Mouse (Mus musculus) embryonic facial prominence, embryonic 13.5 days (tissue): ENCODE data around the gene Ptpre. TPM values are rescaled to one million over a fixed set of nuclear protein-coding genes. Genes with fewer than 3 reads are reported as not detected.
"Not testable (repeated sequence)": the region's sequence is repeated elsewhere in the genome, so short reads cannot be mapped to it uniquely, and the experiment has no call there.

Source experiments
- ATAC-seq: fragments of 200-750 bp; cut with Nextera tagmentation; 2 replicates; pipeline ENCODE4 v1.8.0; 2017; ENCODE audit warnings: low read depth; ENCODE audit not compliant: insufficient number of reproducible peaks, insufficient read depth, low FRiP score, low TSS enrichment
- H3K27ac ChIP-seq: fragments of 300-500 bp; sonication (generic); 2 replicates; pipeline ENCODE4 v1.5.1; 2015; ENCODE audit warnings: moderate library complexity, mild to moderate bottlenecking, inconsistent platforms
- H3K27me3 ChIP-seq: fragments of 300-500 bp; sonication (generic); 2 replicates; pipeline ENCODE4 v1.6.1; 2015; ENCODE audit warnings: mild to moderate bottlenecking, inconsistent platforms
- H3K36me3 ChIP-seq: fragments of 300-500 bp; sonication (generic); 2 replicates; pipeline ENCODE4 v1.6.1; 2015; ENCODE audit warnings: mild to moderate bottlenecking, inconsistent platforms
- H3K4me1 ChIP-seq: fragments of 300-500 bp; sonication (generic); 2 replicates; pipeline ENCODE4 v1.6.1; 2015; ENCODE audit warnings: inconsistent platforms
- H3K4me2 ChIP-seq: fragments of 300-500 bp; sonication (generic); 2 replicates; pipeline ENCODE4 v1.6.1; 2015; ENCODE audit warnings: moderate library complexity, mild to moderate bottlenecking, inconsistent platforms
- H3K4me3 ChIP-seq: fragments of 300-500 bp; sonication (generic); 2 replicates; pipeline ENCODE4 v1.5.1; 2015; ENCODE audit warnings: mild to moderate bottlenecking, inconsistent platforms
- H3K9ac ChIP-seq: fragments of 300-500 bp; sonication (generic); 2 replicates; pipeline ENCODE4 v1.6.1; 2015; ENCODE audit warnings: mild to moderate bottlenecking, inconsistent platforms
- H3K9me3 ChIP-seq: fragments of 300-500 bp; sonication (generic); 2 replicates; pipeline ENCODE4 v1.6.1; 2016; ENCODE audit warnings: inconsistent platforms
- WGBS: fragments of 180-500 bp; shearing (Covaris S2); methylation state at CpG from one replicate; pipeline ENCODE4 v1.1.7; 2015; ENCODE audit warnings: mixed read lengths; 5-methylcytosine and 5-hydroxymethylcytosine counted together
- polyA plus RNA-seq: library from polyadenylated mRNA; unstranded; fragments of >200 nt; fragmentation: Nextera tagmentation; extraction: Ambion mirVana; gene quantifications from 2 replicates; pipeline ENCODE4 v1.2.1, GENCODE M21; 2015

Gene Ptpre
- polyA plus RNA-seq, 1 experiment from 2014 or later, result 5.3 TPM

DNA sequence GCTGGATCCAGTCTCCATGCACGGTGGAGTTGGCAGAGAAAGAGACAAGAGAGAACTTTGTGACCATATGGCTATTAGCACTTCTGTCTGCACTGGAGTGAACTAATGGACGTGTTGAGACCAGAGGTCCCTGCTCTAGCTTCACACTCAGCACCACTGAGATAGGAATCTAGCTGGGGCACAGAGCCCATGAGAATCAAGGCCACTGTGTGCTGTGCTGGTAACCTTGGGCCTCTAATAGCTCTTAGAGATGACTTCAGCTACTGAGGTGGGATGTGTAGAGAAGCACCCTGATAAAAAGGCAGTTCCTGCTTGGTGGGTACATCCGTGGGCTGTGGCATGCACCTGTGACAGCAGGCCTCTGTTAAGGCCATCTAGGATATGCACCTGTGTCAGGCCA is 136.3 kb downstream of the Ptpre start:
- Histone ChIP-seq H3K9me3 (no peaks in the 10 kb centered on the region), H3K9ac (no peak overlapping the region), H3K27ac (no peak overlapping the region), H3K36me3 (0 out of 2 replicates have a peak, but pooled peaks cover 2% of the 10 kb centered on the region), H3K4me3 (no peak overlapping the region), H3K4me1 (peaks cover 8% of the 10 kb centered on the region; the same call in 1 of the 2 replicates), H3K27me3 (no peaks in the 10 kb centered on the region), H3K4me2 (no peak overlapping the region)
- no peak for ATAC-seq
- WGBS, result 73% methylated on average over 3 of the region's 3 CpGs

DNA sequence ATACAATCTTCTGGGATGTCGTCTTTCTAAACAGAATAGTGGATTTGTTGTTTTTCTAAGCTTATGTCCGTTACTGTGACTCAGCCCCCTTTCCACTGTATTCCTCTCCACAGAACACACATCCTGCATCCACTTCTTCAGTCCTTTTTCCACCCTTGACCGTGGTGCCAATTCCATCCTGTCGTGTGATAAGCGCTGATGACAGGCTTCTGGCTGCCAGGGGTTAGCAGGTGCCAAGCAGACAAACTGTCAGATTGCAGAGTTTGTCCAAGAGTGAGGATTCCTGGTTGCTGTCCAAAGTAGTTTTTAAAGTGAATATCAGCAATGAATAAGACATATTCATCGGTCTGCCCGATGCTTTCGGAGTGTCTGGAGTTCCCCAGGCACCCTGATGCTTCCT is 139.4 kb downstream of the Ptpre start:
- Histone ChIP-seq H3K9ac (no peak overlapping the region), H3K36me3 (0 out of 2 replicates have a peak, but pooled peaks cover 2% of the 10 kb centered on the region), H3K4me1 (no peaks in the 10 kb centered on the region), H3K4me2 (no peak overlapping the region), H3K27ac (no peak overlapping the region), H3K9me3 (no peaks in the 10 kb centered on the region), H3K4me3 (no peak overlapping the region), H3K27me3 (no peaks in the 10 kb centered on the region)
- 84% methylated on average over 8 of the region's 8 CpGs for WGBS
- ATAC-seq, result no peak

- H3K4me2 ChIP-seq, result no peak overlapping the region
- H3K27me3 ChIP-seq, result no peaks in the 10 kb centered on the region
- H3K36me3 ChIP-seq, result peaks cover 5% of the 10 kb centered on the region
- no peak for ATAC-seq
- H3K27ac ChIP-seq, result no peak overlapping the region
- H3K4me3 ChIP-seq, result no peak overlapping the region
- WGBS, result 69% methylated on average over 5 of the region's 5 CpGs
- H3K9me3 ChIP-seq, result no peaks in the 10 kb centered on the region
- H3K4me1 ChIP-seq, result no peaks in the 10 kb centered on the region
- no peak overlapping the region for H3K9ac ChIP-seq
Measured at GRCm38 (mm10) chr7:135680334-135680733, 143.1 kb downstream of the Ptpre start.

GRCm38 (mm10) chr7:135684098-135684497 is 146.8 kb downstream of the Ptpre start:
- H3K4me3 ChIP-seq, H3K4me1 ChIP-seq, H3K9me3 ChIP-seq, H3K4me2 ChIP-seq, H3K9ac ChIP-seq, H3K27me3 ChIP-seq, ATAC-seq: not testable (repeated sequence)
- Histone ChIP-seq H3K36me3 (peaks cover 41% of the 10 kb centered on the region), H3K27ac (0 out of 2 replicates have a peak overlapping the region, but pooled peaks have one; percentile 7)
- 76% methylated on average over 4 of the region's 4 CpGs for WGBS

GRCm38 (mm10) chr7:135684938-135685337 is 147.7 kb downstream of the Ptpre start:
- Histone ChIP-seq H3K27ac (no peak overlapping the region), H3K4me1 (no peaks in the 10 kb centered on the region), H3K27me3 (no peaks in the 10 kb centered on the region), H3K4me3 (no peak overlapping the region), H3K36me3 (peaks cover 47% of the 10 kb centered on the region), H3K9ac (no peak overlapping the region), H3K4me2 (no peak overlapping the region), H3K9me3 (no peaks in the 10 kb centered on the region)
- ATAC-seq, result no peak
- 87% methylated on average over 7 of the region's 7 CpGs for WGBS

GRCm38 (mm10) chr7:135689396-135689795 is 152.1 kb downstream of the Ptpre start:
- WGBS, result 93% methylated on average over 7 of the region's 7 CpGs
- no peak for ATAC-seq
- Histone ChIP-seq H3K4me1 (no peaks in the 10 kb centered on the region), H3K4me2 (no peak overlapping the region), H3K27ac (no peak overlapping the region), H3K4me3 (no peak overlapping the region), H3K27me3 (no peaks in the 10 kb centered on the region), H3K9me3 (no peaks in the 10 kb centered on the region), H3K36me3 (peaks cover 83% of the 10 kb centered on the region), H3K9ac (no peak overlapping the region)

DNA sequence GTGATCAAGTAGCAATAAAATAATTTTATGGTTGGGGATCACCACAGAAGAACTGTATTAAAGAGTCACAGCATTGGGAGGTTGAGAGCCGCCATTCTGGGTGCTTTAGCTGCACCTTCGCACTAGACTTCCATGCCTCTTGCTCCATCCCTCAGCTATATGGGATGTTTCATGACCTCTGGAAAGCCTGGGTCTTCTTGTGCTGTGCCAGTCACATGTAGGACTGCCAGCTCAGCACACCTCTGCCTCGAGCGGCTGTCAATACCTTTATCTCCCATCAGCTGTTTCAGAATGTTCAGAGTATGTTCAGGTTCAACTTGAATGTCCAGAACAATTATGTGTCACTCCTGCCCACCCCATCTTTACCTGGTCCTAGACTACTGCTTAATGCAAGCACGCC is 154.7 kb downstream of the Ptpre start:
- no peaks in the 10 kb centered on the region for H3K27me3 ChIP-seq
- H3K4me3 ChIP-seq, result no peak overlapping the region
- no peak for ATAC-seq
- H3K4me1 ChIP-seq, result no peaks in the 10 kb centered on the region
- no peak overlapping the region for H3K27ac ChIP-seq
- peaks cover 89% of the 10 kb centered on the region for H3K36me3 ChIP-seq
- H3K4me2 ChIP-seq, result no peak overlapping the region
- H3K9ac ChIP-seq, result no peak overlapping the region
- 95% methylated on average over 5 of the region's 5 CpGs for WGBS
- H3K9me3 ChIP-seq, result no peaks in the 10 kb centered on the region

DNA sequence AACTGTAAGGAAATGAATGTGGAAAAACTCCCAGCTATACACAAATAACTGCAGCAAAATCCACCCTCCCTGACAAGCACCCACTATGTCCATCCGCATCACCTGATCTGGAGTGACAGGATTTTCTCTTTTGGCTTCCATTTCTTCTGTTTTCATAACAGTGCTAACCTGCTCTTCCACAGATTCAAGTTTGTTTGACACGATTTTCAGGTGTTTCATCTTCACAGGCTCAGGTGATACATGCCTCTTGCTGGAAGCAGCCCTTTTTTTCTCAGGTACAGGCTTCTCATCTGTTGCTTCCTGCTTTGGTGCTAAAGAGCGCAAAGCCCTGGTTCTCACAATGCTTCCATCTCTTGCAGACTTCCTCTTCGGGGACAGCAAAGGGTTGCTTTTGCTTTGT is 156.8 kb downstream of the Ptpre start:
- no peak overlapping the region for H3K4me3 ChIP-seq
- H3K4me2 ChIP-seq, result no peak overlapping the region
- no peak for ATAC-seq
- no peak overlapping the region for H3K9ac ChIP-seq
- no peaks in the 10 kb centered on the region for H3K27me3 ChIP-seq
- no peaks in the 10 kb centered on the region for H3K4me1 ChIP-seq
- no peak overlapping the region for H3K27ac ChIP-seq
- H3K9me3 ChIP-seq, result no peaks in the 10 kb centered on the region
- WGBS, result 93% methylated on average over 4 of the region's 4 CpGs
- peaks cover 89% of the 10 kb centered on the region for H3K36me3 ChIP-seq

DNA sequence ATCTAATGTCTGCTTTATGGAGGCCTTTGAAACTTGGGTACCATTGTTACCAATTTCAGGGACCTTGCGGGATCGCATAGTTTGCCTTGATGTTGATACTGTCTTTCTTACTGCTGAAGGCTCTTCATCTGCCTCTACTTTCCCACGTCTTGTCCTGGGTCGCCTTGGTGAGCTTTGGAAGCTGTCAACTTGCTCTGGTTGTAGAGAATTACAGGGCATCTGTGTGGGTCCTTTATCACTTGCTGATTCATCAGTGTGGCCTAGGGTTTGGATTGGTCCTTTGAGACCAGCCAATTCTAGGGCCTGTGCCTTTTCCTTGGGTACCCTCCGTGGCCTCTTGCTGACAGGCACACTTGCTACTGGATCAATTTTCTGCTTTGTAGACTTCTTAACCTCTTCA is 157.5 kb downstream of the Ptpre start:
- Histone ChIP-seq H3K27me3 (no peaks in the 10 kb centered on the region), H3K4me1 (no peaks in the 10 kb centered on the region), H3K9me3 (no peaks in the 10 kb centered on the region), H3K4me2 (no peak overlapping the region), H3K9ac (no peak overlapping the region), H3K4me3 (no peak overlapping the region), H3K27ac (no peak overlapping the region), H3K36me3 (peaks cover 90% of the 10 kb centered on the region)
- ATAC-seq, result no peak
- WGBS, result 96% methylated on average over 5 of the region's 5 CpGs

- H3K27me3 ChIP-seq, result no peaks in the 10 kb centered on the region
- H3K27ac ChIP-seq, result no peak overlapping the region
- WGBS, result 88% methylated on average over 4 of the region's 4 CpGs
- H3K4me2 ChIP-seq, result no peak overlapping the region
- no peak for ATAC-seq
- H3K4me1 ChIP-seq, result no peaks in the 10 kb centered on the region
- peaks cover 97% of the 10 kb centered on the region for H3K36me3 ChIP-seq
- H3K4me3 ChIP-seq, result no peak overlapping the region
- no peak overlapping the region for H3K9ac ChIP-seq
- no peaks in the 10 kb centered on the region for H3K9me3 ChIP-seq
Measured at GRCm38 (mm10) chr7:135696127-135696526, 158.8 kb downstream of the Ptpre start.

- H3K4me2 ChIP-seq, H3K4me3 ChIP-seq, ATAC-seq, H3K9me3 ChIP-seq, H3K27me3 ChIP-seq, H3K4me1 ChIP-seq, H3K9ac ChIP-seq, H3K27ac ChIP-seq: not testable (repeated sequence)
- H3K36me3 ChIP-seq, result peaks cover 97% of the 10 kb centered on the region
- WGBS, result 93% methylated on average over 5 of the region's 5 CpGs
Measured at GRCm38 (mm10) chr7:135697021-135697740, 159.9 kb downstream of the Ptpre start.

DNA sequence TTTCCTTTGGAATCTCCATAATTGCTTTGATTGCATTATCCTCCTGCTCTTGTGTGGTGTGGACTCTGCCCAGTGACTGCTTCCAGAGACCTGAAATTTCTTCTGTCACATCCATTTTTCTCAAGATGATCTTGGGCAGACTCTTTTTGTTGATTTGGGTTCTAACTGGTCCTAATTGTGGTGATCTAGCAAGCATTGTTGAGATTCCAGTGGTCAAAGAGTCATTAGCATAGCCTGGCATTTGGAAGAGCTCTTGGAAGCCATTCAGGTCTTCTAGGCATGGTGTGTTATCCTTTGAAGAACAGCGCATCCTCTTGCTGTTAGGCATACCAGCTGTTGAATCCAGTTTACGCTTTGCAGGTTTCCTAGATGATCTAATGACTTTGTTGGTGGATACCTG is 161.1 kb downstream of the Ptpre start:
- Histone ChIP-seq H3K36me3 (peaks cover 96% of the 10 kb centered on the region), H3K27me3 (no peaks in the 10 kb centered on the region), H3K9ac (no peak overlapping the region), H3K4me1 (no peaks in the 10 kb centered on the region), H3K4me2 (no peak overlapping the region), H3K9me3 (no peaks in the 10 kb centered on the region), H3K27ac (no peak overlapping the region), H3K4me3 (no peak overlapping the region)
- no peak for ATAC-seq
- 92% methylated on average over 2 of the region's 2 CpGs for WGBS
